ENCODE assay signal across 8 mouse cellular contexts in the genomic region with DNA sequence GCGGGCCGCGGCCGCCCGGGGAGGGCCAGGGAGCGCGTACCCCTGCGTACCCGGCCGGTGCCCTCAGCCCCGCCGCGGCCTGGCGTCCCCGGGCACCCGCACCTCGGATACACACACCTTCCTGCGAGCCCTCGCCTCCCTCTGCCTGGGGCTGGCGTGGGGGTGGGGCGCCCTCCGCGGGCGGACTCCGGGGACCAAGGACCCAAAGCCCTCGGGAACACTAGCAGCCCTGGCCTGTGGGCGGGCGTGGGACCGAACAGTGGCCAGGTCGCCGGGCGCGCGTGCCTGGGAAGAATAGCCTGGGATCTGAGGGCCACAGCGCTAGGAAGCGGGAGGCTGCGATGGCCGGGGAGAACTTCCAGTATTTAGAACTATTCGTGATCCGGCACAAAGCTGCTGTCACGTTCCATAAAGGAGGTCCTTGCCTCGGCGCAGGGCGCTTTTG. TPM values are rescaled to one million over a fixed set of nuclear protein-coding genes. Genes with fewer than 3 reads are reported as not detected.
DNase-seq lines count a peak whose midpoint lies in the region; ATAC-seq and TF ChIP-seq lines count a peak whose summit lies in the region.

No protein-coding gene starts in this region.

- peak; percentile 51 for ATAC-seq in activated CD4-positive, CD25-positive, alpha-beta regulatory T cell, adult 4 months
- peak; percentile 68 for ATAC-seq in liver, embryonic 16.5 days (ENCODE audit: low read depth)
- peak; percentile 79 for ATAC-seq in neural tube, embryonic 12.5 days (ENCODE audit: low FRiP score, low read depth)

- intact Hi-C loops in heart, adult 2 months (cut with DNase I), result loop anchor here (2.0 to 10.0 kb wide), 5 partner anchors 56 to 379 kb away; partner anchors contain the start of genes AI597479, Tgfbrap1 and Uxs1

- peaks cover 10% of the 10 kb centered on the region for H3K36me3 ChIP-seq in heart, adult 2 months (ENCODE audit: control insufficient read depth, insufficient read depth, low read length)
- no peaks in the 10 kb centered on the region for H3K36me3 ChIP-seq in liver, embryonic 16.5 days (ENCODE audit: control insufficient read depth, insufficient read depth)
- no peaks in the 10 kb centered on the region for H3K36me3 ChIP-seq in neural tube, embryonic 12.5 days

- H3K27me3 ChIP-seq in heart, adult 2 months (ENCODE audit: control insufficient read depth, insufficient read depth, low read length), result no peaks in the 10 kb centered on the region
- H3K27me3 ChIP-seq in liver, embryonic 16.5 days (ENCODE audit: control insufficient read depth, insufficient read depth, low read depth, low read length), result no peaks in the 10 kb centered on the region
- no peaks in the 10 kb centered on the region for H3K27me3 ChIP-seq in neural tube, embryonic 12.5 days (replicated peaks)

- peaks cover 11% of the 10 kb centered on the region for H3K79me2 ChIP-seq in heart, adult 2 months (replicated peaks; ENCODE audit: control insufficient read depth, insufficient read depth, low read length)

- 0 out of 2 replicates have a peak, but pooled peaks have one; percentile 5 for TF ChIP-seq EP300 in heart, adult 2 months (IDR thresholded peaks at IDR 0.05; ENCODE audit: insufficient read depth, low read depth, low read length)

- WGBS in heart, adult 2 months, result under 1% methylated on average over 39 of the region's 44 CpGs
- under 1% methylated on average over 44 of the region's 44 CpGs for WGBS in liver, embryonic 16.5 days (ENCODE audit: insufficient replicate concordance)
- WGBS in neural tube, embryonic 12.5 days, result under 1% methylated on average over 39 of the region's 44 CpGs

- H3K9ac ChIP-seq in heart, adult 2 months (ENCODE audit: low read depth, low read length), result peak overlapping the region; percentile 94
- H3K9ac ChIP-seq in liver, embryonic 16.5 days (ENCODE audit: low read depth, low read length), result peak overlapping the region; percentile 83
- H3K9ac ChIP-seq in neural tube, embryonic 12.5 days, result peak overlapping the region; percentile 92

- peak overlapping the region; percentile 85 for H3K27ac ChIP-seq in heart, adult 2 months
- H3K27ac ChIP-seq in liver, embryonic 16.5 days (ENCODE audit: low read length), result peak overlapping the region; percentile 65
- H3K27ac ChIP-seq in neural tube, embryonic 12.5 days, result peak overlapping the region; percentile 85

- TF ChIP-seq CTCF in heart, adult 2 months (IDR thresholded peaks at IDR 0.05), result peak; percentile 14; the same call in 1 of the 2 replicates

- H3K4me2 ChIP-seq in liver, embryonic 16.5 days (ENCODE audit: low read depth, low read length), result peak overlapping the region; percentile 66
- peak overlapping the region; percentile 79 for H3K4me2 ChIP-seq in neural tube, embryonic 12.5 days (replicated peaks)

- H3K9me3 ChIP-seq in liver, embryonic 16.5 days (replicated peaks; ENCODE audit: control insufficient read depth, low read length), result no peaks in the 10 kb centered on the region
- H3K9me3 ChIP-seq in neural tube, embryonic 12.5 days, result no peaks in the 10 kb centered on the region

- peak; percentile 86 for DNase-seq in 3134 (ENCODE audit: extremely low read depth, insufficient read length, low spot score)
- peak; percentile 63 for DNase-seq in embryo, embryonic 10 days (ENCODE audit: low spot score)
- peak; percentile 77 to 78 for DNase-seq in heart, adult 2 months
- DNase-seq in kidney, adult 18-20 months, result peak; percentile 74
- peak; percentile 84 for DNase-seq in testis, postnatal 10 days (ENCODE audit: low spot score)

- no peak for TF ChIP-seq POLR2A in heart, adult 2 months (IDR thresholded peaks at IDR 0.05; ENCODE audit: insufficient read depth, low read depth, low read length)

- peaks cover 14% of the 10 kb centered on the region for H3K4me1 ChIP-seq in heart, adult 2 months (ENCODE audit: control insufficient read depth, insufficient read depth, low read length)
- peaks cover 34% of the 10 kb centered on the region for H3K4me1 ChIP-seq in liver, embryonic 16.5 days (ENCODE audit: control insufficient read depth, low read depth, low read length)
- peaks cover 18% of the 10 kb centered on the region for H3K4me1 ChIP-seq in neural tube, embryonic 12.5 days

- peak overlapping the region; percentile 91 for H3K4me3 ChIP-seq in heart, adult 2 months
- peak overlapping the region; percentile 82 for H3K4me3 ChIP-seq in liver, embryonic 16.5 days (ENCODE audit: low read depth, low read length)
- H3K4me3 ChIP-seq in neural tube, embryonic 12.5 days, result peak overlapping the region; percentile 96

RNA-seq across cellular contexts. Expression of gene Nck2, which starts 1.7 kb away (rescaled TPM):
- 10 to 100 TPM; 18.5 to 24.0 TPM for polyA plus RNA-seq in activated CD4-positive, CD25-positive, alpha-beta regulatory T cell, adult 4 months (2017; shearing (Covaris generic))
- total RNA-seq in heart, adult 2 months (2021), result 10 to 100 TPM; 11.9 to 15.3 TPM
- polyA plus RNA-seq in heart, adult 2 months (2012; rRNA removed), result 11.7 and 12.9 TPM in 2 replicates
- polyA plus RNA-seq in liver, embryonic 16.5 days (2015; fragmentation: Nextera tagmentation; extraction: Ambion mirVana), result 8.4 and 9.5 TPM in 2 replicates
- polyA plus RNA-seq in neural tube, embryonic 12.5 days (2016; fragmentation: Nextera tagmentation; extraction: Ambion mirVana), result 47.1 and 48.7 TPM in 2 replicates

Comparison
In these comparisons a context has a peak if more than half of its experiments do, and no peak if none do; other contexts are left out.
1. Peak in every context shown above with its lines: DNase-seq, ATAC-seq, H3K4me3 ChIP-seq and H3K27ac ChIP-seq.